Mouse (Mus musculus): ENCODE data around the gene Emc9. TPM values are rescaled to one million over a fixed set of nuclear protein-coding genes. Genes with fewer than 3 reads are reported as not detected.

Gene Emc9
- polyA plus RNA-seq, 1 experiment, result 5.8 TPM

GRCm38 (mm10) chr14:55589771-55590448, 4.8 kb upstream of the Emc9 start:
- TF ChIP-seq CTCF (IDR thresholded peaks at IDR 0.05; ENCODE audit: control insufficient read depth, insufficient read depth, insufficient replicate concordance, low read depth, low read length) (no peak), POLR2A (IDR thresholded peaks at IDR 0.05; ENCODE audit: control insufficient read depth, low read depth, low read length) (no peak)
- H3K27ac ChIP-seq (ENCODE audit: control insufficient read depth, insufficient read depth, low read depth, low read length), result peak overlapping the region; percentile 78
- peaks cover 13% of the 10 kb centered on the region for H3K4me1 ChIP-seq (ENCODE audit: control insufficient read depth, insufficient read depth, low read length)
- H3K27me3 ChIP-seq (ENCODE audit: control insufficient read depth, insufficient read depth, low read length), result no peaks in the 10 kb centered on the region
- H3K36me3 ChIP-seq (ENCODE audit: control insufficient read depth, insufficient read depth, low read length), result no peaks in the 10 kb centered on the region
- peak overlapping the region; percentile 88; the same call in 1 of the 2 replicates for H3K4me3 ChIP-seq (ENCODE audit: control insufficient read depth, low read depth, low read length)

DNA sequence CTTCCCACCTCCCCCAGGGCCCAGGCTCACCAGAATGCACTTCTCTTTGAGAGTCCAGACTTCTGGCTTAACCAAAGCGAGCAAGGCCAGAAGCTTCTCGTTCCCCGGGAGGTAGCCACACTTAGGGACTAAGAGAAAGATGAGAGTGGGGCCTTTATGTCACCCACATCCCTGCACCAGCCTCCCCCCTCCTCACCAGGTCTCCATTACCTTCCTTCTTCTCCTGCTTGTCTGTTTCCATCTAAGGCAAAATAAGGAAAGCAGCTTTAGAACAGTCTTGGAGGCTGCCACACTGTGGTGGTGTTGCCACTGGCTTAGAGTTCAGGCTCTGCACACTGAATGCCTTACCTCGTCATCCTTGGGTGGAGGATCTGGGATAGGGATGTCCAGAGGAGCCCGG, 4.2 kb upstream of the Emc9 start:
- H3K4me1 ChIP-seq (ENCODE audit: control insufficient read depth, insufficient read depth, low read length), result peaks cover 16% of the 10 kb centered on the region
- no peak for TF ChIP-seq POLR2A (IDR thresholded peaks at IDR 0.05; ENCODE audit: control insufficient read depth, low read depth, low read length)
- no peak for TF ChIP-seq CTCF (IDR thresholded peaks at IDR 0.05; ENCODE audit: control insufficient read depth, insufficient read depth, insufficient replicate concordance, low read depth, low read length)
- no peaks in the 10 kb centered on the region for H3K36me3 ChIP-seq (ENCODE audit: control insufficient read depth, insufficient read depth, low read length)
- no peak overlapping the region for H3K4me3 ChIP-seq (ENCODE audit: control insufficient read depth, low read depth, low read length)
- no peaks in the 10 kb centered on the region for H3K27me3 ChIP-seq (ENCODE audit: control insufficient read depth, insufficient read depth, low read length)
- H3K27ac ChIP-seq (ENCODE audit: control insufficient read depth, insufficient read depth, low read depth, low read length), result no peak overlapping the region

- H3K27me3 ChIP-seq (ENCODE audit: control insufficient read depth, insufficient read depth, low read length), result no peaks in the 10 kb centered on the region
- no peak for TF ChIP-seq CTCF (IDR thresholded peaks at IDR 0.05; ENCODE audit: control insufficient read depth, insufficient read depth, insufficient replicate concordance, low read depth, low read length)
- TF ChIP-seq POLR2A (IDR thresholded peaks at IDR 0.05; ENCODE audit: control insufficient read depth, low read depth, low read length), result no peak
- no peak overlapping the region for H3K4me3 ChIP-seq (ENCODE audit: control insufficient read depth, low read depth, low read length)
- H3K4me1 ChIP-seq (ENCODE audit: control insufficient read depth, insufficient read depth, low read length), result peaks cover 7% of the 10 kb centered on the region
- no peaks in the 10 kb centered on the region for H3K36me3 ChIP-seq (ENCODE audit: control insufficient read depth, insufficient read depth, low read length)
- H3K27ac ChIP-seq (ENCODE audit: control insufficient read depth, insufficient read depth, low read depth, low read length), result no peak overlapping the region
Measured at GRCm38 (mm10) chr14:55586149-55586548, 1.0 kb upstream of the Emc9 start.

GRCm38 (mm10) chr14:55585566-55585960, 461 bp upstream of the Emc9 start:
- TF ChIP-seq POLR2A (IDR thresholded peaks at IDR 0.05; ENCODE audit: control insufficient read depth, low read depth, low read length), result no peak
- no peak for TF ChIP-seq CTCF (IDR thresholded peaks at IDR 0.05; ENCODE audit: control insufficient read depth, insufficient read depth, insufficient replicate concordance, low read depth, low read length)
- H3K27ac ChIP-seq (ENCODE audit: control insufficient read depth, insufficient read depth, low read depth, low read length), result peak overlapping the region; percentile 52; the same call in 1 of the 2 replicates
- no peaks in the 10 kb centered on the region for H3K36me3 ChIP-seq (ENCODE audit: control insufficient read depth, insufficient read depth, low read length)
- H3K4me1 ChIP-seq (ENCODE audit: control insufficient read depth, insufficient read depth, low read length), result peaks cover 5% of the 10 kb centered on the region
- no peaks in the 10 kb centered on the region for H3K27me3 ChIP-seq (ENCODE audit: control insufficient read depth, insufficient read depth, low read length)
- no peak overlapping the region for H3K4me3 ChIP-seq (ENCODE audit: control insufficient read depth, low read depth, low read length)

DNA sequence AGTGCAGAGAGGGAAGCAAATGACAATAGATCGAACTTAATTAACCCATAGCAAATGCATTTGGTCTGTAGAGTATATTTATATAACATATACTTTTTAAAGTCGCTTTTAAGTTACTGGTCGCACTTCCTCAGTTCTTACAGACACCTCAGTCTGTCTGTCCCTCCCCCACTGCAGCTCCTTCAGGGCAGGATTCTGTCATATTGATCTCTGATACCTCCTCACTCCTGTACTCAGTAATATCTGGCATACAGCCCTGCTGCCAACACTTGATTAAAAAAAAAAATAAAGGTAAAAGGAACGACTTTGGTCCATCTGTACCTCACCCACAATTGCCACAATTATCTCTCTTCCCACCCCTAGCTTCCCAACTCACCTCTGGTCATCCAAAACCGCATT, 800 bp downstream of the Emc9 start:
- TF ChIP-seq CTCF (IDR thresholded peaks at IDR 0.05; ENCODE audit: control insufficient read depth, insufficient read depth, insufficient replicate concordance, low read depth, low read length) (no peak), POLR2A (IDR thresholded peaks at IDR 0.05; ENCODE audit: control insufficient read depth, low read depth, low read length) (no peak)
- Histone ChIP-seq H3K4me1 (ENCODE audit: control insufficient read depth, insufficient read depth, low read length) (peaks cover 3% of the 10 kb centered on the region), H3K27me3 (ENCODE audit: control insufficient read depth, insufficient read depth, low read length) (no peaks in the 10 kb centered on the region), H3K4me3 (ENCODE audit: control insufficient read depth, low read depth, low read length) (peak overlapping the region; percentile 84), H3K27ac (ENCODE audit: control insufficient read depth, insufficient read depth, low read depth, low read length) (no peak overlapping the region), H3K36me3 (ENCODE audit: control insufficient read depth, insufficient read depth, low read length) (no peaks in the 10 kb centered on the region)

DNA sequence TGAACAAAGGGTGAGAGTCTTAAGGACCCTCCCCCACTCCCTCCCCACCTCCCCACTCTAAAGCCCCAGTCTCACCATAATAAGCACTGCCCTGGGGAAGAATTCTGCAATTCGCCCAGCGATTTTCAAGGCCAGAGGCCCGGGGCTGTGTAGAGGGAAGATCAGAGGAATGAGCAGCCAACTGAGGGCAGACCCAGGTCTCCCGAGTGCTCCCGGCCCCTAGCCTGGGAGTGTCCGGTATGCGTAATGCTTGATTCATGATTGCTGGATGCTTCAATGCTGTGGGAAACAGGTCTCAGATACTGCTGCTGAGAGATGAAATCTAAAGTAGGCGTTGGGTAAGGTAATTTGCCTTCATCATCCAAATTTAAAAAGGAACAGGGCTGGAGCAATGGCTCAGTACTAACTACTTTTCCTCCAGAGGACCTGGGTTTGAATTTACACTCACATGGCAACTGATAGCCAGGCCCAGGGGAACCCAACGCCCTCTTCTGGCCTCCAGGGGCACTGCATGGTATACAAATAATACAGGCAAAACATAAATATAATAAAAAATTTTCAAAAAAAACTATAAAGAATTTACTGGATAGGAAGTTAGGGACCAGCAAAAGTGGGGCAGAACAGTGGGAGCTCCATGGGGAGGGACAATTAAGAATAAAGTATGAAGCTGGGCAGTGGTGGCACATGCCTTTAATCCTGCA, 3.0 kb downstream of the Emc9 start:
- Histone ChIP-seq H3K27me3 (ENCODE audit: control insufficient read depth, insufficient read depth, low read length) (no peaks in the 10 kb centered on the region), H3K36me3 (ENCODE audit: control insufficient read depth, insufficient read depth, low read length) (no peaks in the 10 kb centered on the region), H3K4me3 (ENCODE audit: control insufficient read depth, low read depth, low read length) (no peak overlapping the region), H3K4me1 (ENCODE audit: control insufficient read depth, insufficient read depth, low read length) (peaks cover 9% of the 10 kb centered on the region), H3K27ac (ENCODE audit: control insufficient read depth, insufficient read depth, low read depth, low read length) (no peak overlapping the region)
- TF ChIP-seq POLR2A (IDR thresholded peaks at IDR 0.05; ENCODE audit: control insufficient read depth, low read depth, low read length), result no peak
- peak; percentile 36; the same call in 1 of the 2 replicates for TF ChIP-seq CTCF (IDR thresholded peaks at IDR 0.05; ENCODE audit: control insufficient read depth, insufficient read depth, insufficient replicate concordance, low read depth, low read length)

DNA sequence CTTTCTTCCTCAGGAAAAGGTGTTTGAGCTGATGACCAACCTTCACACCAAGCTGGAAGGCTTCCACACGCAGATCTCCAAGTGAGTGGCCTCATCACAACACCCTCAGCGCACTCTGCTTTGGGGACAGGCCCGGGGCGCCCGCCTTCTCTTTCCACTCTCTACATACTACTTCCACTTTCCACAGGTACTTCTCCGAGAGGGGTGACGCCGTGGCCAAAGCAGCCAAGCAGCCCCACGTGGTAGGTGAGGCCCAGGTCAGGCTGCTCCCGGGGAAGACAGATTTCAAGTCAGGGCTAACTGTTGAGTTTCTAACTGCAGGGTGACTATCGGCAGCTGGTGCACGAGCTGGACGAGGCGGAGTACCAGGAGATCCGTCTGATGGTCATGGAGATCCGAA, 4.4 kb downstream of the Emc9 start:
- no peak overlapping the region for H3K4me3 ChIP-seq (ENCODE audit: control insufficient read depth, low read depth, low read length)
- H3K4me1 ChIP-seq (ENCODE audit: control insufficient read depth, insufficient read depth, low read length), result peaks cover 20% of the 10 kb centered on the region
- H3K27ac ChIP-seq (ENCODE audit: control insufficient read depth, insufficient read depth, low read depth, low read length), result no peak overlapping the region
- TF ChIP-seq POLR2A (IDR thresholded peaks at IDR 0.05; ENCODE audit: control insufficient read depth, low read depth, low read length), result no peak
- TF ChIP-seq CTCF (IDR thresholded peaks at IDR 0.05; ENCODE audit: control insufficient read depth, insufficient read depth, insufficient replicate concordance, low read depth, low read length), result no peak
- no peaks in the 10 kb centered on the region for H3K36me3 ChIP-seq (ENCODE audit: control insufficient read depth, insufficient read depth, low read length)
- H3K27me3 ChIP-seq (ENCODE audit: control insufficient read depth, insufficient read depth, low read length), result no peaks in the 10 kb centered on the region

Measured in testis, adult 2 months (tissue).